Mouse (Mus musculus): Measurements from ENCODE around the gene Atp6ap1l.

The Atp6ap1l gene

GRCm38 (mm10) chr13:90886568-90886983 lies 18.6 kb downstream of the Atp6ap1l start:
- no peak for DNase-seq (ENCODE audit: low spot score)

GRCm38 (mm10) chr13:90885856-90886532 lies 19.2 kb downstream of the Atp6ap1l start:
- no peak for DNase-seq (ENCODE audit: low spot score)

- no peak for DNase-seq (ENCODE audit: low spot score)
Observed at GRCm38 (mm10) chr13:90881727-90882429, 23.3 kb downstream of the Atp6ap1l start.

GRCm38 (mm10) chr13:90871579-90871978 lies 33.6 kb downstream of the Atp6ap1l start:
- no peak for DNase-seq (ENCODE audit: low spot score)

- DNase-seq (ENCODE audit: low spot score): no peak
Observed at GRCm38 (mm10) chr13:90869157-90869556, 36.0 kb downstream of the Atp6ap1l start.

GRCm38 (mm10) chr13:90862138-90862537 lies 43.0 kb downstream of the Atp6ap1l start:
- DNase-seq (ENCODE audit: low spot score): no peak

GRCm38 (mm10) chr13:90860888-90861431 lies 44.2 kb downstream of the Atp6ap1l start:
- no peak for DNase-seq (ENCODE audit: low spot score)

GRCm38 (mm10) chr13:90852727-90853630 lies 52.2 kb downstream of the Atp6ap1l start:
- no peak for DNase-seq (ENCODE audit: low spot score)

- DNase-seq (ENCODE audit: low spot score): no peak
Observed at GRCm38 (mm10) chr13:90851795-90852194, 53.4 kb downstream of the Atp6ap1l start.

- no peak for DNase-seq (ENCODE audit: low spot score)
Observed at GRCm38 (mm10) chr13:90844191-90844590, 61.0 kb downstream of the Atp6ap1l start.

- DNase-seq (ENCODE audit: low spot score): no peak
Observed at GRCm38 (mm10) chr13:90843412-90843811, 61.7 kb downstream of the Atp6ap1l start.

- no peak for DNase-seq (ENCODE audit: low spot score)
Observed at GRCm38 (mm10) chr13:90841213-90841553, 64.0 kb downstream of the Atp6ap1l start.

GRCm38 (mm10) chr13:90840530-90841212 lies 64.5 kb downstream of the Atp6ap1l start:
- DNase-seq (ENCODE audit: low spot score): no peak

GRCm38 (mm10) chr13:90833641-90834207 lies 71.4 kb downstream of the Atp6ap1l start:
- no peak for DNase-seq (ENCODE audit: low spot score)

All from urinary bladder, postnatal 10 days (tissue).